Mouse (Mus musculus): Measurements from ENCODE around the gene Wdr70. TPM values are rescaled to one million over a fixed set of nuclear protein-coding genes. Genes with fewer than 3 reads are reported as not detected.

Gene Wdr70
- polyA plus RNA-seq, 1 experiment from 2014 or later, result 42.5 TPM

DNA sequence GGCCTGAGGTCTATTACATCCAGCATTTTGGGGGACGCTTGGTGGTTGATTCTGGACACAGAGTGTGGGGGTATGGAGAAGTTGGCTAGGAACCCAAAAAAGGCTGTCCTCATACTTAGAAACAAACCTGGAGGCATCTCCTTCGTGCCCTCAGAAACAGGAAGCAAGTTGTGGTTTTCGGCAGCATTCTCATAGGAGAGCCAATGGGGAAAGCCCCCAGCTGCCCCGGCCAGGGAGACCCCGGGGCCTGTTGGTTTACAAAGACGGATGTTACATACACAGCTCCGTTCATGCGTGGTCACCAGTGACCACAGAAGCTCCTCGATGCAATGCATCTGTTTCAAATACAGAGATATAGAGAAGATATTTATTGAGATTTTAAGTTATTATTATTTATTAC is 263.6 kb downstream of the Wdr70 start:
- Histone ChIP-seq H3K9me3 (no peaks in the 10 kb centered on the region), H3K27me3 (replicated peaks) (no peaks in the 10 kb centered on the region), H3K4me3 (replicated peaks) (no peak overlapping the region), H3K4me1 (replicated peaks) (no peaks in the 10 kb centered on the region), H3K27ac (no peak overlapping the region), H3K36me3 (no peaks in the 10 kb centered on the region), H3K9ac (no peak overlapping the region), H3K4me2 (replicated peaks) (no peak overlapping the region)
- WGBS, result 83% methylated on average over 9 of the region's 9 CpGs
- ATAC-seq, result no peak

DNA sequence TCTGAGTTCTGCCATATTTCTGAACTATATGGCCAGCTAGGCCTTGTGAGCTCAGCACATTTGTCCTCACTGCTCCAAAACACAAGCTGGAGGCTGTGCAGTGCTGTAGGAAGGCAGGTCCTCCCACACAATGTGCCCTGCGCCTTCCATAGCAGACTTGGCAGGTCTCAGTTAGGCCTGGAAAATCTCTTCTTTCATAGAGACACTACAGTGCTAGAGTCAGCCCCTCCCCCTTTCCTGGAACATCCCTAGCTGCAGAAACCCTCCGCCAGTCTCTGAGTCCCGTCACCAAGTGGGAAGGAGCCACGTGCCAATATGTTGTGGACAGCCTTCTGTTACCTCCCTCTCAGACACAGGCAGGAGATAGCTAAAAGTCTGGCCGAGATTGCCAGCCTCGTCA is 273.5 kb downstream of the Wdr70 start:
- peak; percentile 74 for ATAC-seq
- Histone ChIP-seq H3K9me3 (no peaks in the 10 kb centered on the region), H3K9ac (no peak overlapping the region), H3K27ac (no peak overlapping the region), H3K4me1 (replicated peaks) (peaks cover 5% of the 10 kb centered on the region; the same call in 1 of the 2 replicates), H3K4me3 (replicated peaks) (no peak overlapping the region), H3K36me3 (no peaks in the 10 kb centered on the region), H3K4me2 (replicated peaks) (no peak overlapping the region), H3K27me3 (replicated peaks) (no peaks in the 10 kb centered on the region)
- 42% methylated on average over 6 of the region's 6 CpGs for WGBS

DNA sequence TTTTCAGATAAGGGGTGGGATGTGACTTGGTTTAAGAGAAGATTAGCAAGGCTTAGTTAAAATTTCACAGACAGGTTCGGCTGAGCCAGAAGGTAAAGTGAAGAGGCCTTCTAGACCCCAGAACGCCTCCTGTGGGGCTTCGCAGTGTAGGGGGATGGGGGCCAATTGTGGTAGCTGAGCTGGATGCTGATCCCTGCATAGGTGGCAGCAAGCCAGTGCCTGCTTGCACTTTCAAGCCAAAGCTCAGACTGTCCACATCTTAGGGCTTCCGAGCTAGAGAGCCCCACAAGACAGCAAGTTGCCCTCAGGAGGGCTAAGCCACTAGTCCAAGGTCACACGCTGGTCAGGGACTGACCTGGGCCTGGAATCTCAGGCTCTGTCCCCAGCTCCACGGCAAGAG is 275.1 kb downstream of the Wdr70 start:
- H3K27me3 ChIP-seq (replicated peaks), result no peaks in the 10 kb centered on the region
- H3K9me3 ChIP-seq, result no peaks in the 10 kb centered on the region
- H3K4me2 ChIP-seq (replicated peaks), result no peak overlapping the region
- H3K36me3 ChIP-seq, result no peaks in the 10 kb centered on the region
- H3K4me3 ChIP-seq (replicated peaks), result no peak overlapping the region
- H3K9ac ChIP-seq, result no peak overlapping the region
- ATAC-seq, result no peak
- WGBS, result 63% methylated on average over 6 of the region's 6 CpGs
- peaks cover 5% of the 10 kb centered on the region; the same call in 1 of the 2 replicates for H3K4me1 ChIP-seq (replicated peaks)
- H3K27ac ChIP-seq, result no peak overlapping the region

Other genes starting within 250 kb of the Wdr70 start
- 13.2 and 15.4 TPM in 2 replicates for gene Nup155, start 10.1 kb upstream of the Wdr70 start, polyA plus RNA-seq (2015; fragmentation: Nextera tagmentation; extraction: Ambion mirVana)
- 5.4 TPM in 2 replicates for gene Cplane1, start 69.9 kb upstream of the Wdr70 start, polyA plus RNA-seq (2015; fragmentation: Nextera tagmentation; extraction: Ambion mirVana)